Comparison of ENCODE assay signal across 8 mouse cellular contexts in the genomic region with DNA sequence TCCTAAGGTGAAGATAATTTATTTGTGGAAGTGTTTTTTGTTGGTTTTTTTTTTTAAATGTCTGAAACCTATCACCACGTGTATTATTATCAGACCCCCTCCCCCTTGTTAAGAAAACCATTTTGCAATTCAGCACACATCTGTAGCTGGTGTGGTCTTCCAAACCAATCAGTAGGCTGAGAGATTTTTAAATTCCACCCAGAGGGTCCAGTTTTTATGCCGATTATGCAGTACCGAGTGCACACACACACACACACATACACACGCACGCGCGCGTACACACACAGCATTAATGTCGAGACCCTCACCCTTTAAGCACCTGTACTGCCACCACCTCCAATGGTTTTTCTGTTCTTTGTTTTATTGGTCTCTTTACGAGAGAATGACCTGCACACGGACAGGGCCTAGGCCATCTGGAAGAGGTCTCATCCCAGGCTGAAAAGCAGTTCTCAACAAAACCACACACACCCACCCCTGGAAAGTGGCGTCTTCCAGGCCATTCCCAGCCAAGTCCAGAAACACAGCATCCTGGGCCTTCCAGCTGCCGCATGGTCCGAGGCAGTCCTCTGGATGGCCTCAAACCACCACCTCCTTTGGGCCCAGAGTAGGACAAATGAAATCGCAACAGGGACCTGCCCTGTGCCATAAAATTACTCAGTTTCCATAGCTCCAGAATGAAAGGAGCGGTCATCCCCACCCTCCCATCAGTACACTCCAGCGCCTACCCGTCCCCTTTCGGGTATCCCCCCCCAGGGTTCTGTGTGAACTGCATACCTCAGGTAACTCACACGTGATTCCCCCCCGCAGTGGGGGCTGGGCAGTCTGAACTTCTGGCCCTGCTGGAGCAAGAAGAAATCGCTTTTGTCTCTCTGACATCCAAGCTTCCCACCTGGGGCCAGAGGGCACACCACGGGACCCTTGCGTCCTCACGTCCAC. TPM values are rescaled to one million over a fixed set of nuclear protein-coding genes. Genes with fewer than 3 reads are reported as not detected.
DNase-seq lines count a peak whose midpoint lies in the region; ATAC-seq and TF ChIP-seq lines count a peak whose summit lies in the region.

No protein-coding gene starts in this region.

- intact Hi-C loops in left cerebral cortex, adult 2 months (cut with DNase I), result loop anchor here (2.0 kb wide), 1 partner anchor 41 kb away; no protein-coding TSS in a partner anchor
- intact Hi-C loops in heart, adult 2 months (cut with DNase I), result loop anchor here (5.0 kb wide), 2 partner anchors 38 to 63 kb away; no protein-coding TSS in a partner anchor

- H3K27me3 ChIP-seq in cerebellum, adult 2 months (ENCODE audit: control insufficient read depth, insufficient read depth, low read length), result no peaks in the 10 kb centered on the region
- H3K27me3 ChIP-seq in heart, adult 2 months (ENCODE audit: control insufficient read depth, insufficient read depth, low read length), result no peaks in the 10 kb centered on the region
- no peaks in the 10 kb centered on the region for H3K27me3 ChIP-seq in kidney, adult 2 months (replicated peaks; ENCODE audit: control insufficient read depth, insufficient read depth, low read length)
- no peaks in the 10 kb centered on the region for H3K27me3 ChIP-seq in lung, embryonic 16.5 days (ENCODE audit: control insufficient read depth, insufficient read depth, low read depth, low read length)
- no peaks in the 10 kb centered on the region for H3K27me3 ChIP-seq in stomach, embryonic 14.5 days (ENCODE audit: control insufficient read depth, insufficient read depth, low read length)

- H3K9ac ChIP-seq in heart, adult 2 months (ENCODE audit: low read depth, low read length), result peak overlapping the region; percentile 57
- peak overlapping the region; percentile 89 for H3K9ac ChIP-seq in lung, embryonic 16.5 days (ENCODE audit: low read length)
- peak overlapping the region; percentile 90 for H3K9ac ChIP-seq in stomach, embryonic 14.5 days (replicated peaks; ENCODE audit: low read depth, low read length)

- peak overlapping the region; percentile 94 for H3K27ac ChIP-seq in left cerebral cortex, adult 2 months
- H3K27ac ChIP-seq in cerebellum, adult 2 months (ENCODE audit: insufficient read depth, low read length), result no peak overlapping the region
- H3K27ac ChIP-seq in heart, adult 2 months, result peak overlapping the region; percentile 88
- H3K27ac ChIP-seq in kidney, adult 2 months (ENCODE audit: insufficient read depth, low read depth, low read length), result no peak overlapping the region
- H3K27ac ChIP-seq in lung, embryonic 16.5 days (ENCODE audit: low read length), result peak overlapping the region; percentile 95
- H3K27ac ChIP-seq in stomach, embryonic 14.5 days (ENCODE audit: low read length), result peak overlapping the region; percentile 55

- no peak for TF ChIP-seq POLR2A in cerebellum, adult 2 months (IDR thresholded peaks at IDR 0.05; ENCODE audit: borderline replicate concordance, insufficient read depth, low read length)
- no peak for TF ChIP-seq POLR2A in heart, adult 2 months (IDR thresholded peaks at IDR 0.05; ENCODE audit: insufficient read depth, low read depth, low read length)
- TF ChIP-seq POLR2A in kidney, adult 2 months (IDR thresholded peaks at IDR 0.05; ENCODE audit: low read depth, low read length), result no peak

- H3K36me3 ChIP-seq in heart, adult 2 months (ENCODE audit: control insufficient read depth, insufficient read depth, low read length), result no peaks in the 10 kb centered on the region
- H3K36me3 ChIP-seq in kidney, adult 2 months (ENCODE audit: control insufficient read depth, insufficient read depth, low read length), result no peaks in the 10 kb centered on the region
- 0 out of 2 replicates have a peak, but pooled peaks cover 2% of the 10 kb centered on the region for H3K36me3 ChIP-seq in lung, embryonic 16.5 days (ENCODE audit: control insufficient read depth, insufficient read depth, low read length)
- H3K36me3 ChIP-seq in stomach, embryonic 14.5 days (ENCODE audit: control insufficient read depth, insufficient read depth, low read length), result no peaks in the 10 kb centered on the region

- peak overlapping the region; percentile 79 for H3K4me2 ChIP-seq in lung, embryonic 16.5 days (ENCODE audit: low read depth, low read length)
- H3K4me2 ChIP-seq in stomach, embryonic 14.5 days (replicated peaks; ENCODE audit: low read depth, low read length), result peak overlapping the region; percentile 89

- no peaks in the 10 kb centered on the region; the same call in 1 of the 2 replicates for H3K79me2 ChIP-seq in heart, adult 2 months (replicated peaks; ENCODE audit: control insufficient read depth, insufficient read depth, low read length)

- peak overlapping the region; percentile 74 for H3K4me3 ChIP-seq in left cerebral cortex, adult 2 months
- peak overlapping the region; percentile 83 for H3K4me3 ChIP-seq in cerebellum, adult 2 months (replicated peaks; ENCODE audit: insufficient read depth, low read depth, low read length)
- H3K4me3 ChIP-seq in heart, adult 2 months, result peak overlapping the region; percentile 81
- peak overlapping the region; percentile 52 for H3K4me3 ChIP-seq in kidney, adult 2 months (ENCODE audit: insufficient read depth, low read depth, low read length)
- peak overlapping the region; percentile 80 for H3K4me3 ChIP-seq in lung, embryonic 16.5 days (ENCODE audit: low read length)
- peak overlapping the region; percentile 87 for H3K4me3 ChIP-seq in stomach, embryonic 14.5 days (ENCODE audit: low read depth, low read length)

- TF ChIP-seq CTCF in left cerebral cortex, adult 2 months (IDR thresholded peaks at IDR 0.05), result no peak
- TF ChIP-seq CTCF in cerebellum, adult 2 months (IDR thresholded peaks at IDR 0.05; ENCODE audit: borderline replicate concordance, insufficient read depth, low read depth, low read length), result no peak
- no peak for TF ChIP-seq CTCF in heart, adult 2 months (IDR thresholded peaks at IDR 0.05)
- no peak for TF ChIP-seq CTCF in kidney, adult 2 months (conservative IDR thresholded peaks at IDR 0.05; ENCODE audit: insufficient read depth, insufficient read length, low read depth, low read length)

- no peaks in the 10 kb centered on the region for H3K9me3 ChIP-seq in lung, embryonic 16.5 days (ENCODE audit: control insufficient read depth, low read length)
- H3K9me3 ChIP-seq in stomach, embryonic 14.5 days (ENCODE audit: control insufficient read depth, low read depth, low read length), result no peaks in the 10 kb centered on the region

- ATAC-seq in lung, embryonic 16.5 days (ENCODE audit: low read depth), result no peak
- ATAC-seq in stomach, embryonic 14.5 days (ENCODE audit: insufficient number of reproducible peaks, insufficient read depth, low FRiP score, low read depth), result no peak

- peaks cover 2% of the 10 kb centered on the region; the same call in 1 of the 2 replicates for H3K4me1 ChIP-seq in cerebellum, adult 2 months (ENCODE audit: control insufficient read depth, insufficient read depth, low read length)
- H3K4me1 ChIP-seq in heart, adult 2 months (ENCODE audit: control insufficient read depth, insufficient read depth, low read length), result peaks cover 5% of the 10 kb centered on the region
- no peaks in the 10 kb centered on the region for H3K4me1 ChIP-seq in kidney, adult 2 months (ENCODE audit: control insufficient read depth, insufficient read depth, low read length)
- peaks cover 9% of the 10 kb centered on the region; the same call in 1 of the 2 replicates for H3K4me1 ChIP-seq in lung, embryonic 16.5 days (replicated peaks; ENCODE audit: control insufficient read depth, insufficient read depth, low read length)
- peaks cover 18% of the 10 kb centered on the region for H3K4me1 ChIP-seq in stomach, embryonic 14.5 days (ENCODE audit: control insufficient read depth, insufficient read depth, low read length)

- 24% methylated on average over 25 of the region's 25 CpGs for WGBS in cerebellum, adult 2 months
- 21% methylated on average over 25 of the region's 25 CpGs for WGBS in heart, adult 2 months
- WGBS in kidney, adult 2 months, result 26% methylated on average over 25 of the region's 25 CpGs
- WGBS in lung, embryonic 16.5 days, result 5% methylated on average over 25 of the region's 25 CpGs
- 8% methylated on average over 25 of the region's 25 CpGs for WGBS in stomach, embryonic 14.5 days

- DNase-seq in left cerebral cortex, adult 2 months (ENCODE audit: extremely low spot score in 1 of 2, low spot score in 2 of 2), result no peak
- DNase-seq in left cerebral cortex, adult 9 months (ENCODE audit: low spot score in 2 of 2), result no peak
- DNase-seq in cerebellum, adult 2 months, result peak; percentile 52 to 57
- DNase-seq in heart, adult 2 months, result peak; percentile 35 to 47
- peak; percentile 29 for DNase-seq in kidney, adult 2 months
- no peak for DNase-seq in layer of hippocampus, adult 9-10 months (ENCODE audit: low spot score)

- no peak for TF ChIP-seq EP300 in heart, adult 2 months (IDR thresholded peaks at IDR 0.05; ENCODE audit: insufficient read depth, low read depth, low read length)

RNA-seq across cellular contexts. Expression of a gene that starts 1.9 kb away (rescaled TPM):
- total RNA-seq in left cerebral cortex, adult 2 months (2021), result 10 to 100 TPM; 35.7 to 39.2 TPM
- polyA plus RNA-seq in cerebellum, adult 2 months (2012; rRNA removed), result 48.9 and 50.0 TPM in 2 replicates
- 1 to 10 TPM; 4.5 to 4.9 TPM for total RNA-seq in heart, adult 2 months (2021)
- polyA plus RNA-seq in heart, adult 2 months (2012; rRNA removed), result 3.4 and 3.6 TPM in 2 replicates
- 3.9 and 6.1 TPM in 2 replicates for polyA plus RNA-seq in kidney, adult 2 months (2012; rRNA removed)
- 15.2 and 17.0 TPM in 2 replicates for polyA plus RNA-seq in lung, embryonic 16.5 days (2015; fragmentation: Nextera tagmentation; extraction: Ambion mirVana)
- polyA plus RNA-seq in stomach, embryonic 14.5 days (2014; fragmentation: Nextera tagmentation; extraction: Ambion mirVana), result 6.5 TPM in 2 replicates

Comparison
In these comparisons a context has a peak if more than half of its experiments do, and no peak if none do; other contexts are left out.
1. DNase-seq: peak in cerebellum, adult 2 months (2 of 2), heart, adult 2 months (2 of 2) and kidney, adult 2 months (single experiment); none in left cerebral cortex, adult 2 months (0 of 2), left cerebral cortex, adult 9 months (0 of 2) and layer of hippocampus, adult 9-10 months (single experiment).
2. H3K27ac ChIP-seq: peak in left cerebral cortex, adult 2 months (single experiment), heart, adult 2 months (single experiment), lung, embryonic 16.5 days (single experiment) and stomach, embryonic 14.5 days (single experiment); none in cerebellum, adult 2 months (single experiment) and kidney, adult 2 months (single experiment).
3. Peak in every context shown above with its lines, with median percentiles within 50 percentile points of each other: H3K4me3 ChIP-seq and H3K9ac ChIP-seq.